Mouse (Mus musculus): ENCODE data around the gene Pla2g4a.

GRCm38 (mm10) chr1:150010629-150010979, 49.5 kb upstream of the Pla2g4a start:
- no peak for TF ChIP-seq MXI1 (IDR thresholded peaks at IDR 0.05; ENCODE audit: low read depth, low read length)
- TF ChIP-seq ETS1 (IDR thresholded peaks at IDR 0.05; ENCODE audit: low read depth, low read length), result no peak
- TF ChIP-seq MAX (IDR thresholded peaks at IDR 0.05; ENCODE audit: low read length), result no peak
- no peak for TF ChIP-seq EP300 (IDR thresholded peaks at IDR 0.05; ENCODE audit: low read depth in 1 of 2, low read length in 2 of 2)
- no peak for TF ChIP-seq E2F4 (IDR thresholded peaks at IDR 0.05; ENCODE audit: borderline replicate concordance, low read depth, low read length)
- TF ChIP-seq CTCF (IDR thresholded peaks at IDR 0.05 in 2 of 3, conservative IDR thresholded peaks at IDR 0.05 in 1 of 3; ENCODE audit: control insufficient read depth in 1 of 3, insufficient read depth in 1 of 3, low read depth in 2 of 3, low read length in 3 of 3, poor library complexity in 1 of 3, severe bottlenecking in 1 of 3), result no peak
- no peak for TF ChIP-seq HCFC1 (IDR thresholded peaks at IDR 0.05; ENCODE audit: low read depth, low read length)
- TF ChIP-seq TBP (IDR thresholded peaks at IDR 0.05; ENCODE audit: low read depth, low read length), result no peak
- no peak for TF ChIP-seq POLR2A (IDR thresholded peaks at IDR 0.05; ENCODE audit: control insufficient read depth in 1 of 2, insufficient read depth in 1 of 2, low read depth in 1 of 2, low read length in 2 of 2, poor library complexity in 1 of 2)
- TF ChIP-seq CHD2 (IDR thresholded peaks at IDR 0.05; ENCODE audit: low read length), result no peak
- TF ChIP-seq GATA1 (IDR thresholded peaks at IDR 0.05; ENCODE audit: low read depth, low read length), result no peak
- no peak for TF ChIP-seq TCF12 (IDR thresholded peaks at IDR 0.05; ENCODE audit: low read depth, low read length)
- no peak for TF ChIP-seq ELF1 (IDR thresholded peaks at IDR 0.05; ENCODE audit: low read depth, low read length)
